ENCODE assay signal across 10 mouse cellular contexts in the genomic region with DNA sequence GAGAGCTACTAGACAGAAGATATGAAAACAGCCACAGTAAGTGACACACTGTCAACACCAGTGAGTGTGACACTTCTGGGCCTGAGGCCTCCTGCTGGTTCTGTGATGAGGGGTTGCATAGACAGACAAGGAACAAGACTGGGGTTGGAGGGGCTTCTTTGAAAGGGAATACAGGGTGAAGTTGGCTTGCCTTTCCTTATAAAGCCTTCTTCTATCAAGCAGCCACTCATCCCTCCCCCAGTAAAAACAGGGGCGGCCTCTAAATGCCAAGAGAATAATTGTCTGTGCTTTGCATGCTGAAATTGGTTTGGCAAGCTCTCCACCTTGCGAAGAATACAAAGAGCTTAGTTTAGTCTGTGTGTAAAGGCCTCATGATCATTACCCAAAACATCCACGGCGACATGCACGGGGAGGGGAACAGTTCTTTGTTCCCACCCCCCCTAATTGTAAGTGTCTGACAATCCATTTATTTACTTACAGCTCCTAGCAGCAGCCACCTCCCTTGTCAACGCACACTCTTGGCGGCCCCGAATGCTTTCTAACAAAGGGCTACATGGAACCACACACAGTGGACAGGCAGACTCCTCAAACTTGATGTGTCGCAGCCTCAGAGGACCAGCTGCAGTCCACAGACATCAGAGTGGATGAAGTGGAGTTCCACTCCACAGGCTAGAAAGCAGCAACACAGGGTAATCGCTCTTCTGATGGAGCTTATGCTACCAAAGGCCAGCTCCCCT.
DNase-seq lines count a peak whose midpoint lies in the region; ATAC-seq and TF ChIP-seq lines count a peak whose summit lies in the region.
"Had no signal": no experiment of that assay in that cellular context is flagged by ENCODE, and none has a peak within 500 bp of the region (broad histone marks: within the 10 kb centered on the region; RNA-seq: fewer than 3 reads in every experiment).

No protein-coding gene starts in this region.

- peak; percentile 37 for DNase-seq in lung, embryonic 14.5 days
- DNase-seq in lung, adult 2 months, result no peak
- peak; percentile 72 for DNase-seq in forebrain, postnatal 0 days
- DNase-seq in layer of hippocampus, postnatal 14 days (ENCODE audit: low spot score in 2 of 2), result peak; percentile 9 to 41
- DNase-seq in retina, postnatal 1 day, result peak; percentile 90
- no peak for DNase-seq in ovary, postnatal 36 days (ENCODE audit: low spot score)
- DNase-seq: kidney, postnatal 4 days; thymus, postnatal 14 days had no signal

- H3K4me3 ChIP-seq in lung, embryonic 14.5 days (ENCODE audit: low read depth, low read length), result no peak overlapping the region
- no peak overlapping the region for H3K4me3 ChIP-seq in lung, adult 2 months (replicated peaks; ENCODE audit: extremely low read depth, low read depth, low read length)
- H3K4me3 ChIP-seq in forebrain, postnatal 0 days (ENCODE audit: low read depth, low read length), result no peak overlapping the region
- H3K4me3 ChIP-seq: erythroblast, embryonic 14.5 days had no signal

- peak overlapping the region; percentile 48; the same call in 1 of the 2 replicates for H3K27ac ChIP-seq in lung, embryonic 14.5 days (ENCODE audit: low read depth)
- 0 out of 2 replicates have a peak overlapping the region, but pooled peaks have one; percentile 15 for H3K27ac ChIP-seq in forebrain, postnatal 0 days (ENCODE audit: low read depth, low read length)

- no peaks in the 10 kb centered on the region for H3K36me3 ChIP-seq in lung, embryonic 14.5 days (ENCODE audit: insufficient read depth)
- no peaks in the 10 kb centered on the region for H3K36me3 ChIP-seq in forebrain, postnatal 0 days (ENCODE audit: insufficient read depth)

- H3K9me3 ChIP-seq in lung, embryonic 14.5 days (ENCODE audit: low read depth, low read length), result no peaks in the 10 kb centered on the region
- no peaks in the 10 kb centered on the region for H3K9me3 ChIP-seq in forebrain, postnatal 0 days (ENCODE audit: low read length)

- no peak for TF ChIP-seq POLR2A in lung, adult 2 months (IDR thresholded peaks at IDR 0.05; ENCODE audit: borderline replicate concordance, extremely low read depth, low read depth, low read length)

- H3K27me3 ChIP-seq in lung, embryonic 14.5 days (ENCODE audit: insufficient read depth, low read length), result no peaks in the 10 kb centered on the region
- no peaks in the 10 kb centered on the region for H3K27me3 ChIP-seq in forebrain, postnatal 0 days (ENCODE audit: insufficient read depth, low read length)

- H3K4me2 ChIP-seq in lung, embryonic 14.5 days, result no peak overlapping the region
- H3K4me2 ChIP-seq in forebrain, postnatal 0 days (ENCODE audit: low read depth), result no peak overlapping the region

- no peak for TF ChIP-seq CTCF in lung, embryonic 14.5 days (IDR thresholded peaks at IDR 0.05; ENCODE audit: low read depth)
- TF ChIP-seq CTCF in lung, adult 2 months (IDR thresholded peaks at IDR 0.05; ENCODE audit: insufficient read depth, low read length), result no peak
- peak; percentile 10; the same call in 1 of the 2 replicates for TF ChIP-seq CTCF in forebrain, postnatal 0 days (IDR thresholded peaks at IDR 0.05; ENCODE audit: low read depth)

- peak; percentile 52; the same call in 1 of the 2 replicates for ATAC-seq in lung, embryonic 14.5 days (ENCODE audit: insufficient read depth)
- ATAC-seq in forebrain, postnatal 0 days, result peak; percentile 93
- no peak for ATAC-seq in cerebellum, adult (ENCODE audit: insufficient number of reproducible peaks, low FRiP score, low TSS enrichment)

- H3K9ac ChIP-seq in lung, embryonic 14.5 days, result no peak overlapping the region
- H3K9ac ChIP-seq in forebrain, postnatal 0 days, result no peak overlapping the region

- WGBS in lung, embryonic 14.5 days, result 41% methylated on average over 10 of the region's 10 CpGs
- 58% methylated on average over 10 of the region's 10 CpGs for WGBS in lung, adult 2 months
- 16% methylated on average over 10 of the region's 10 CpGs for WGBS in forebrain, postnatal 0 days

- H3K4me1 ChIP-seq in lung, embryonic 14.5 days (ENCODE audit: insufficient read depth), result peaks cover 12% of the 10 kb centered on the region
- H3K4me1 ChIP-seq in lung, adult 2 months (ENCODE audit: control insufficient read depth, insufficient read depth, low read length), result peaks cover 3% of the 10 kb centered on the region
- 0 out of 2 replicates have a peak, but pooled peaks cover 3% of the 10 kb centered on the region for H3K4me1 ChIP-seq in forebrain, postnatal 0 days (ENCODE audit: insufficient read depth)

Comparison
In these comparisons a context has a peak if more than half of its experiments do, and no peak if none do; other contexts are left out.
1. DNase-seq: peak in lung, embryonic 14.5 days (single experiment), forebrain, postnatal 0 days (single experiment), layer of hippocampus, postnatal 14 days (2 of 2) and retina, postnatal 1 day (single experiment); none in lung, adult 2 months (single experiment) and ovary, postnatal 36 days (single experiment).